Mouse (Mus musculus) testis, postnatal 10 days (tissue): ENCODE measurements around the gene Abcf2.
A peak's percentile ranks its signal among the peaks of the same experiment; 100 is the strongest.

ENCODE experiments used
- DNase-seq: peaks from one replicate; pipeline ENCODE4 v3.0.0; 2021; ENCODE audit warnings: low spot score

Abcf2 gene

DNA sequence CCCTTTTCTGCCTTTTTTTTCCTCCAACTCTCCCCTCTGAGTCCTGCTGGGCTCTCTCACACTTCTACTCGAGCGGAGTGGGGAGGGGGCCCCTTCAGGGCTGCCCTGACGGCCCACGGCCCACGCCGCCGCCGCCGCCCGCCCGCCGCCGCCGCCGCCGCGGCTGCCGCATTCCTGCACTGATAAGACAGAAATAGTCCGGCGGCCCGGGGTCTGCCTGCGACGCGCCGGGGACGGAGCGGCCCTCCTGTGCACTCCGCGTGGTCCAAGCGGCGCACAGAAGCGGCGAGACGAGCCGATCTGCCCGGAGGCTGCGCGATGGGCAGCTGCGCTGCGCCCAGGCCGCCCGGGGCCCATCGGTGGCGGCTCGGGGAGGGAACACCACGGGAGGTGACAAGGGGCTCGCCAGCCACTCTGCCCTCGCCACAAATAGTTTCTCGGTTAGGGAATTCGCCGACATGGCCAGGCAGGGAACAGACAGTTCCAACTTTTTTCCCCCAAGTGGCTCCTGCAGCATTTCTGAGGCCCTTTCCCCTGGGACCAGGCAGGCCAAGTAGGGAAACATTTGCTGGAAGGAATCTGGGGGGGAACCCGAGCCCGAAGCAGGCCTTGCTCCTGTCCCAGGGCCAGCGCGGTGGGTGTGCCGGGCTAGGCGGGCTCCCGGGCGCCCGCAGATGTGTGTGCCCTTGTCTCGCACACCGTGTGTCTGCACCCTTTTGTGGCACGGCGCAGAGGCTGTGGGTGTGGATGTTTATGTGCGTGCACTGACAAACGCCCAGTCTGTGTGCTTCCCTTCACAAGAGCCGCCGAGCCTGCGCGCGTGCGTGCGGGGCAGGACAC lies 24.9 kb upstream of the Abcf2 start:
- DNase-seq, result peak; percentile 80

DNA sequence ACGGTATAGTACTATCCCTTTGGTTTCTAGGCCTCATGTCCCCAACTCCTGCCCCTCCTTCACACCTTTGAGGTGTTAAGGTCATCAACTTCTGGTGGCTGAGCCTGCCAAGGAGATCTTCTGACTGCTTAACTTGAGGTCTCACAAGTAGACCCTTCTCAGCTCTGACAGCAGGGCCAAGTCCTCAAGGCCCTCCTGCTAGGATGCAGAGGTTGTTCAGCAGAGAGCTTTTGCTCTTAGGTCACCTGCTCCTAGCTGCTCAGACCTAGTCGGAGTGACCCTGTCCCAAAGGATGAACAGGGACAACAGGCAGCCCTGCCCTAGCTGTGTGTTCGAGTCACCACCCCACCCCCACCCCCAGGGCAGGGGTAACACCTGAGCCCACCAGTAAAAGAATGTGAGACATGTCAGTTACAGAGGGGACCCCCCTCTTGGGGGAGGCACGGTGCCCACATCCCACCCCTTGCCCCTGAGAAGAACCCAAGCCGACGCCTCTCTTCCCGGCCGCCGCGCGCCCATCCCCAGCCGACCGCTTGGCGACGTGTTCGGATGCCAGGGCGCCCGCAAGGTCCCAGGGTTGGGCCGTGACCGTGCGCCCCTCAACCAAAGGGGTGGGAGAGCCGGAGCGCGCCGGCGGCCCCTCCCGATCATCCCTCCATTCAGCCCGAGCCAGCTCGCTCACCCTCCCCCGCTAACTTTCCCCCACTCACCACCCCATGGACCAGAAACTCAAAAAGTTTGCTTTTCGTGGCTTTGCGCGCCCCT lies 24.0 kb upstream of the Abcf2 start:
- DNase-seq, result no peak

DNA sequence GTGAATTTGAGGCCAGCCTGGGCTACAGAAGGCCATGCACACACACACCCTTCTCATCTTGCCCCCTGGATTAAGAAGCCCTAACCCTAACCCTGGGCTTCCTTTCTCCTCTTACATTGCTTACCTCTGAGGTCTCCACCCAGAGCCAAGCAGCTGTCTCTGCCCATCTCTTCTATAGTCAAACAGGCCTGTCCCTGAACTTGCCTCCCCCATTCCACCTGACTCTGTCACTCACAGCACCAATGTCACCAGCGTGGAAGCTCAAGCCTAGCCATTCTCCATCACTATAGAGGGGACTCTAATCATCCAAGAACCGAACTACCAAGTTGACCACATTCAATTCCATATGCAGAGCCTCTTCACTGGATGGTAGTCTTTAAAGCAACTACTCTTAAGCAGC lies 23.0 kb upstream of the Abcf2 start:
- no peak for DNase-seq

DNA sequence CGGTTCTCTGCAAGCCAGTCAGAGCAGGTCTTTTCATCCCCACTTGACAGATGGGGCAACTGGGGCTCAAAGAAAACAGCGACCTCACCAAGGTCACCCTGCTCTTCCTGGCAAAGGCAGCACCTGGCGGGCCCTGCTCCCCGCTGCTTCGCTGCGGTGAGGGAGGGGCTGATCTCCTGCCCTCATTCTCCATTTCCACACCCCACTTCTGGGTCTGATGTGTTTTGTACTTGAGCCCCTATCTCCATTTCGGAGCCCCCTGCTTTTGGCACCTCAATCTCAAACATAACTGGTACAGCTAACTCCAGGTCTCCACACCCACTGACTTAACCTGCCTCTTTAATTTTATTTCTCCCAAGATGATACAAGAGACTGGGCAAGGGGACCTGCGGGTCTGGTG lies 21.9 kb upstream of the Abcf2 start:
- DNase-seq, result no peak

DNA sequence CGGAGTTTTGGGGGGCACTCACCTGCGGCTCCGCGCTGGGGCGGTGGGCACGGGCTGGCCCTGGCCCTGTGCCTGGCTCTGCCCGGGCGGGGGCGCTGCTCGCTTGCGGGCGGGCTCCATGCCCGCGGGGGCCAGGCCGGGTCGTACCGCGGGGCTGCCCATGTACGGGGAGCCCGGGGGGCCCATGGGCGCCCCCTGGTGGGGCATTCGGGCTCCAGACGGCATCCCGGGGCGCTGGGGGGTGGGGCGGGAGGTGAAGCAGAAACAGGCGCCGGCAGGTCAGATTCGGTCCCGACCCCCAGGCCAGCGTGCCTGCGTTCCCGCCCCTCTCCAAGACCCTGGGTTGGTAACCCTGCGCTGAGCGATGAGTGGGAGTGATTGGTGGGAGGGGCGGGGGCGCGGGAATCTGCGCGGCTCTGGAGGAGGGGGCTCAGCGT lies 21.3 kb upstream of the Abcf2 start:
- DNase-seq, result peak; percentile 87

DNA sequence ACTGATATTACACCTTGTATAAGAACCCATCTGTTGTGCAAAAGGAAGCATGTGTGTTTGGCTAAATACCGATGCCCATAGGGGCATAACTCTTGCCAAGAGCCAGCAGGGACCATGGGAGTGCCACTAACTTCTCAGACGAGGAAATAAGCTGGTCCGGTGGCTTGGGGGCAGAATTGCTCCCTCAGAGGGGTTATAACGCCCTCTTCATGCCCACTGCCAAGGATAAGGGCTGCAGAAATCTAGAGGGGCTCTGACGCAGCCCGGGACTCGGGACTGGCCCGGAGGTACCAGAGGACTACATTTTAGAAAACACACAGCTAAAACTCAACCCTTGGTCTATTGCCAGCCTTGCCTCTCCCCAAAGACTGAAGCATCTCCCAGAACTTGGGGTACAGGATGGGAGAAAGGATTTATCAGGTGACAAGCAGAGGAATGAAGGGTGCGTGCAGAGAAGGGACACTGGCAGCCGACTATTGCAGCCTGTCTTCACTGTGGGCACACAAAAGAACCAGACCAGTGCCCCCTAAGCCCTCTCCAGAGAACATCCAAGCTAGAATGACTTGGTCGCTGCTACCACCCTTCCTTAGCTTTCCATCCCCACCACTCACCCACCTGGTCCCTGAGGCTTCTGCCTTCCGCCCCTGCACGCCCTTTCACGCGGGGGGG lies 20.8 kb upstream of the Abcf2 start:
- DNase-seq, result no peak

DNA sequence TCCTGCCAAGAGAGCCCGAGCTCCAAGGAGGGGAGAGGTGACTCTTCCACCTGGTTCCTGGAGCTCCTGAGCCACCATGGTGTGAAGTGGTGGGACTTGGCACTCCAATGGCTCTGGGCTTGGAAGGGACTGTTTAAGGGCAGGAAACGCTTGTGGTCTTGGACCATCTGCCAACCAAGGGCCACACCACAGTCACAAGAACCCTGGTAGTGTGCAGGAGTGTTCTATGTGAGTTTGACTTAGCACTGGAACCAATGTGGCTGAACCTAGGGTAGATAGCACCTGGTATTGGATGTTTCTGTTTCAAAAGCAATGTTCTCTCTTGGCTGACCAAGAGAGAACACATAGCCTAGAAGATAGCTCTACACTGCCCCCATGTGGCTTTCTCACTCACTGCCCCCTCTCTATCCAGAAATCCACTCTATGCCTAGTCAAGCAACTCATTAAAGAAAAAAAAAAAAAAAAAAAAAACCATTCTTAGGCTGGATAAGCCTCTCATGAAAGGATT lies 20.0 kb upstream of the Abcf2 start:
- DNase-seq, result peak; percentile 86

DNA sequence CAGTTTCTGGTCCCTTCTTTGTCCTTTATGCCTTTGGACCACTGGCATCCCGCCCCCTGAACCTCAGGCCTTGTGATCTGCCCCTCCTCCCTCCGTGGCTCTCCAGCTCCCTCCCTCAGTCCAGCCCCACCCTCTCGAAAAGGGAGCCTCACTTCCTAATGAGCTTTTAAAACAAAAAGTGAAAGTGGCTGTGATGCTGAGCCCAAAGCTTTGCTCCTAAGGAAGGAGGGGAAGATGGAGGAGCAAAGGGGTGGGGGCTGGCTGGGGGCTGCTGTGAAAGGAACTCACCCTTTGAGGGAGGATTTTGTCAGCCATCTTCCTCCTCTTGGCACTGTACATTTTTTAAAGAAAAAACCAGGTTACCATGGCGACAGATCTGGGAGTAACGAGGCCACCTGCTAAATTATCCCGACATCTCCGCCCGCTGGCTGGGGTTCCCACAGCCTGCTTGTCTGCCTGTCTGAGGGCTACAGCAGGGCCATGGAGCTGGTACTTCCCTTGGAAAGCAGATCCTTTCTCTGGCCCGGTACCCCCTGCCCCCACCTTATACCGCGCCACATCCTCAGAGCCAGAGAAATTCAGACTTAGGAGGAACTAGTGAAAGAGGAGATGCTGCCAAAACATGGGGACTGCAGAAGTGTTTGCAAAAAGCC lies 19.4 kb upstream of the Abcf2 start:
- DNase-seq, result no peak

DNA sequence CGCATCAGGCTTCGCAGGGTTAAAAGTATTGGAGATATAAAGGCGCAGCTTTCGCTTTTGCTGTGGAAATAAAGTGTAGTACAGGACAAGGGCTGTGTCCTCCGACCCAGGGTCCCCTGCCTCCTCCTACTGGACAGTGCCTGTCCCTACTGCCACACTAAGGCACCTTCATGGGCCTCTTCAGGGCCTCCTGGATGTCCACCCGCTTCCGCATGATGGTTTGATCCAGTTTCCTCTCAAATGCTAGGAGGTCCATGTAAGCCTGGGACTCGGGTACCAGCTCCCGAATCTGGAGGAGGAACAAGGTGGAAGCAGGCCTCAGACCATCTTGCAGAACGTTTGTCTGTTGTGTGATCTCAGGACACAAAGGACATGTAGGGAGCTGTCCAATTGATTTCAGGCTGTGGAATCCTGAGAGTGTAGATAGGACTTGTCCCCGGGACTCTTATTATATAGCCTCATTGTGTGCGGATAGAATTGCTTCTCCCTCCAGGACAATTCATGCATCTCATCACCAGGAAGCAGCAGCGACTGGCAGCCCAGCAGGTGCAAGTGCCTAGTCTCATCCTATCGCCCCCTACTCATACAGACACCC lies 18.6 kb upstream of the Abcf2 start:
- no peak for DNase-seq

DNA sequence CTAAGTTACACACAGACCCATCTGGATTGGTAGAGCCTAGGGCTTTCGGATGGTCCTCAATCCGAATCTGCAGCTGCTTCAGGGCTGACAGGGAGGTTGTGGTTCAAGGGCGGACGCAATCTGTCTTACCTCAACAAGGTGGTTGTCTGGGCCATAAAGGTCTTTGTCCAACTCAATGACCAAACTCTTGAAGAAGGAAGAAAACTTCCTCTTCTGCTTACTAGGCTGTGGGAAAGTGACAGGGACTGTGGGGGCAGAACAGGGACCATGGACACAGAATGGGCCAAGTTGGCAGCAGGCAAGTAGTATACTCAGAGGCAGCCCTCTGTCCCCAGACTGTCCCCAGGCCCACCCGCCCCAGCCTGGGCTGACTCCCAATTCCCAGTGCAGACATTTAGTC lies 18.0 kb upstream of the Abcf2 start:
- no peak for DNase-seq

DNA sequence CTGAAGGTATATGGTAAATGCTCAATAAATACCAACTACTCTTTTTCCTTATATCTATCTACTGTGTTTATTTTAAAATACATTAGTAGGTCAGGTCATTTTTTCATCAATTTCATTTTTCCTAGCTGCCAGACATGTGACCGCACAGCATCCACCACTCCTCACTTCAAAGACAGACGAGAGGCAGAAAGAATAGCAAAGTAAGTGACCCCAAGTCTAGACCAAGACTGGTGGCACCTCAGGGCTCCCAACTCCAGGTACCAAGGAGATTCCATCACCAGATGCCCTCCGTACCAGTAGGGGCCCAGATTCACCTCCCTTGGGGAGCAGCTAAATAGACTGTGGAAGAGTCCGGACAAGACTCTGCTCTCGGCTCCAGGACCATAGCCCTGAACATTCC lies 17.1 kb upstream of the Abcf2 start:
- no peak for DNase-seq

DNA sequence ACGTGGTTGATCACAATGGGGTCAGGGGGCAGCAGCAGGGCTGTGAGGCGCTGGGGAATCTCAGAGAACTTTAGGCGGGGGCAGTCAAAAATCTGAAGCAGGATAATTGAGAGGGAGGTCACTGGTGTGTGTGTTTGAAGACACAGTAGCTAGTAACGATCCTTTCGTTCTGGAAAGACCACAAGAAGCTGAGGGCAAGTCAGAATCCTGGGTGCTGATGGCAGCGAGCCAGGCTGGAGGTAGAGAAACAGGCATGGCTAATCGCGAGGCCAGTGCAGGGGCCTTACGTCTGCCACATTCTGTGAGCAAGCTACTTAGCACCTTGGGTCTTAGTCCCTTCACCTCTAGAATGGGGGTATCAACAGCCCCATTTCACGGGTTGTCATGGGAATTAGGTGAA lies 16.7 kb upstream of the Abcf2 start:
- DNase-seq, result peak; percentile 52

DNA sequence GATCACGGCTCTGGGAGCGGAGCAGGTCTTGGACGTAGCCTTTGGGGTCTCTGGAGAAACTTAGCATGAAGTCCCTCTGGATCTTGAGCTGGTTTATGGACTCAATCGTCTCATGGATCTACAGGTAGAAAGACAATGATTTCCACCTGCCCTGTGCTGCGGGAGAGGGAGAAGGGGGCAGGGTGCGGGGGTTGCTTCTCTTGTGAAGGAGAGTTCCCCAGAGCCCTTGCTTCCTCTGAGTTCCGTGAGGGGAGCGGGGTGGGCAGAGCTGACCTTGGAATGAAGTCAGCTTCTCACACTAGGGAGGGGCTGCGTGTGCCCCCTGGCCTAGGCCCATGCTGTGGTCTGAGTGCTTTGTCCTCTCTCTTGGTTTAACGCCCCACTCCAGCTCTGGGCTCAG lies 16.0 kb upstream of the Abcf2 start:
- DNase-seq, result no peak

DNA sequence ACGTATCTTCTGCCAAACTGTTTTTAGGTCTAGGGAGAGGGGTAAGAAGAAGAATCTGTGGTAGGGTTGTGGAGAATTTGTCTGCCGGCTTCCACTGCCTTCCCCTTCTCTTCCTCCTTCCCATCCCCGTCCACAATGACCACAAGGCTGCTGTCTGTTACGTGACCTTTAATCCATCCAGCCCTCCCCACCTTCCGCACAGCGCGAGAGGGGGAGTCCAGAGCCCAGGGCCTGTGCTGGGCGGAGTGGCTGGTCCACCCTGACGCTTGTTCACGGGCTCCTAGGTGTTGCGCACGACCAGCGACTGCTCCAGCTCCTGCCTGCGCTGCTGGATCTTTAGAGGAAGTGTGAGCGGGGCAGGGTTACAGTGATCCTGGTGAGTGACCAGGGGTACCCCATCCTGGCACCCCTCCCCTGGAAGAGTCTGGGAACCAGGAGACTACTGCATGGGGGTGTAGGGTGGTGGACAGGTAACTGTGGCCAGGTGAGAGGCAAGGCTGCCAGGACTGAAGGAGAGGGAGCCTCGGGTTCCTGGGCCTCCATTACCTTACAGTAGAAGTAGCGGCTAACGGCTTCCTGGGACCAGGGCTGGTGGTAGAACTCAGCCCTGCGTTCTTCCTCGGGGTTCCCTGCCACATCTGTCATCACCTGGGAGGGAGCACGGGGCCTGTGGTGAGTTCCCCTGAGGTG lies 15.3 kb upstream of the Abcf2 start:
- no peak for DNase-seq

DNA sequence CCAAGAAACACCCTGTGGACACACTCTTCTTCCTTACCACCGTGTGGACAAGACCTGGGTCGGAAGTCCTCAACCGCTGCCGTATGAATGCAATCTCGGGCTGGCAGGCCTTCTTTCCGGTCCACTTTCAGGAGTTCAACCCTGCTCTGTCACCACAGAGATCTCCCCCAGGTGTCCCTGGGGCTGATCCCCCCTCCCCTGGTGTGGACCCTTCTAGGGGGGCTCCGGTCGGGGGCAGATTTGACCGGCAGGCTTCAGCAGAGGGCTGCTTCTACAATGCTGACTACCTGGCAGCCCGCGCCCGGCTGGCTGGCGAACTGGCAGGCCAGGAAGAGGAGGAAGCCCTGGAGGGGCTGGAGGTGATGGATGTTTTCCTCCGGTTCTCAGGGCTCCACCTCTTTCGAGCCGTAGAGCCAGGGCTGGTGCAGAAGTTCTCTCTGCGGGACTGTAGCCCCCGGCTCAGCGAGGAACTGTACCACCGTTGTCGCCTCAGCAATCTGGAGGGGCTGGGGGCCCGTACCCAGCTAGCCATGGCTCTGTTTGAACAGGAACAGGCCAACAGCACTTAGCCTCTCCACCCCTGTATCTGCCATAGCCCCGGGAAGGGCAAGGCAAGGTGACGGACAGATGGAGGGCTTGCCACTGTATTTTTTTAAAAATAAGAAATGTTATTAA lies 14.7 kb upstream of the Abcf2 start:
- no peak for DNase-seq

DNA sequence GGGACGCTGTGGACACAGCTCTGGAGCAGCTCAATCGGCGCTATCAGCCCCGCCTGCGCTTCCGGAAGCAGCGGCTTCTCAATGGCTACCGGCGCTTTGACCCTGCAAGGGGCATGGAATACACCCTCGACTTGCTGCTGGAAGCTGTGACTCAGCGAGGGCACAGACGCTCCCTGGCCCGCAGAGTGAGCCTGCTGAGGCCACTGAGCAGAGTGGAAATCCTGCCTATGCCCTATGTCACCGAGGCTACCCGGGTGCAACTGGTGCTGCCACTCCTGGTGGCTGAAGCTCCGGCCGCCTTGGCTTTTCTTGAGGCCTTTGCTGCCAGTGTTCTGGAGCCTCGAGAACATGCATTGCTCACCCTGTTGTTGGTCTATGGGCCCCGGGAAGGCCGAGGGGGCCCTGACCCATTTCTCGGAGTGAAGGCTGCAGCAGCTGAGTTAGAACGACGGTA lies 14.0 kb upstream of the Abcf2 start:
- no peak for DNase-seq

DNA sequence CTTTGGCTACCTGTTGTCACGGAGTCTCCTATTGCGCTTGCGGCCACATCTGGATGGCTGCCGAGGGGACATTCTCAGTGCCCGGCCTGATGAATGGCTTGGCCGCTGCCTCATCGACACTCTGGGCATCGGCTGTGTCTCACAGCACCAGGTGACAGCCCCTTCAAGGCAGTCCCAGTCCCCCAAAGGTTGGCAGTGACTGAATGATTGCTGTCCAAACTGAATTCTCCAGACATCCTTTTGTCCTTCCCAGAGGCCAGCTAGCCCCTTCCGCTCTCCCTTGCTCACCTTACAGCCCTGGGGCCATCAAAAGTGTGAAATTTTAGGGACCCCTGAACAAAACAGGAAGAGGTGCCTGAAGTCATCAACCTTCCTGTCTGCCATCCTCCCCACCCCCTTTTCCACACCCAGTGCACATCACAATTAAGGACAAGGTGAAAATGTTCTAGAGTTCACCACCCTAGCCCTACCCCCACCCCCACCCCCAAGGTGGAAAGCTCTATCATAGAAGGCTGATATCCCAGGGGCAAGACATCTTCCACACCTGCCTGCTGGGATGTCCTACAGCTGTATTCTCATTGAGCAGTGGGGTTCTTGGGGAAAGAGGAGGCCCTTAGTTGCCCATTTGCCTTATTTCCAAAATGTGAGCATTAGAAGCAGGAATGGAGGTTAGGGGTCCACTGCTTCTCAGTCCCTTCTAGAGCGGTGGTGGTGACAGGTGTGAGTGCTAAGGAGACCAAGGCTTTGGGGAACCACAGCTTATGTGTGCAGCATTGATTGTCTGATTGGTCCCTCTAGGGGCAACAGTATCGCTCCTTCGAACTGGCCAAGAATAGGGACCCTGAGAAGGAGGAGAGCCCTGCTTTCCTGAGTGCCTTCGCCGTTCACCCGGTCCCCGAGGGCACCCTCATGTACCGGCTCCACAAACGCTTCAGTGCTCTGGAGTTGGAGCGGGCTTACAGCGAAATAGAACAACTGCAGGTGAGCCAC lies 12.5 kb upstream of the Abcf2 start:
- DNase-seq, result no peak

DNA sequence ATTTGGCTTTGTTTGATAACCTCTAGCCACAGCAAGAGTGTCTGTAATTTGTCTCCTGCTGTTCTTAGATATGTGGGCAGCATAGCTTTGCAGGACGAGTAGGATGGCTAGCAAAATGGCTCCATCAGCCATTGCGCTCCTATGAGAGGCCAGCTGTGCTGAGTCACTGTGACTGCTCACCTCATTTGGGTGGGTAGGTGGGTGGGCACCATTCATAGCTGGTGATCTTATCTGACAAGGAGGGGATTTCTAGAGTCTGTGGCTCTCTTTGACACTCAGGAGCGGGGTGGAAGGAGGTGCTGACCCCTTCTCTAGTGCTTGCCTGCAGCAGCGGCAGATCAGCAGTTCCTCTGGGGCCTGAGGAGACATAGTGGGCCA lies 9.9 kb upstream of the Abcf2 start:
- DNase-seq, result no peak

DNA sequence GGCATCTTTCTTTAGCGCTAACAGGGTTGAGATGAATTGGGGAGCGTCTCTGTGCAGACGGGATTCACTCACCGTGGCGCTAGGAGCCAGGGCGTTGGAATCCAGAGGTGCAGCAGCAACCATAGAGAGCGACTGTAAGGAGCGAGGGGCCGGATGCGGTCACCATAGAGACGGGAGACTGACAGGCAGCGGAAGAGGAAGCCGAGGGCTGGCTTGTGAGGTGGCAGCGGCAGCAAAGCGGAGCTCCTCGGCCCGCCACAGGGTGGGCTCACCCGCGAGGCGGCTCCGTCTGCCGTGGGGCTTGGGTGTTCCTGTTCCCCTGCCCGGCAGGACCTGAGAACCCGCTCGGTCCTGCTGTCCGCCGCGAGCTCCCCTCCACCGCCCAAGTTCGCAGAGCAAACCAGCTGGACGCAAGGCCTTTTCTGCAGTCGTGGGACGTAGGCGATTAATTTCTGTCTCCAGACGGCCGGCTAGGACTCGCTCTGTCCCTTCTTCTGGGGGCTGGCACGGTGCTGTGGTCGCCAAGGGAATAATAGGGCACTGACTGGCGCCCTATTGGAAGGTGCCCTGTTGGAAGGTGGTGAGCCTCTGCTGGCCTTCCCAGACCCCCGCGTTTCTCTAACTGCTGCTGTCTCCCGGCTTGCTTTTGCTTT lies 9.4 kb upstream of the Abcf2 start, which contains the start of gene Chpf2:
TSS of gene Chpf2 (plus strand) at position 195 of the 653 bp plus-strand sequence.
- DNase-seq, result peak; percentile 82
